Mouse (Mus musculus): ENCODE results near the gene Oxct1. TPM values are rescaled to one million over a fixed set of nuclear protein-coding genes. Genes with fewer than 3 reads are reported as not detected.

Oxct1 gene
- total RNA-seq (2023), result 10 to 100 TPM; 39.1 to 42.3 TPM

GRCm38 (mm10) chr15:4026231-4026773, at the start of gene Oxct1:
Gene Oxct1 (plus strand): TSS chr15:4026383.

GRCm38 (mm10) chr15:3979061-3979848, 46.9 kb upstream of the Oxct1 start, which contains the start of gene Fbxo4:
Gene Fbxo4 (minus strand): TSS chr15:3979573.

GRCm38 (mm10) chr15:3995448-3996266, 30.5 kb upstream of the Oxct1 start, which contains the start of gene AW549877:
Gene AW549877 (minus strand): TSS chr15:3995744.

Other genes starting within 250 kb of the Oxct1 start
- 10 to 100 TPM in 1 of 2 experiments, 1 to 10 TPM in 1; 6.0 to 12.1 TPM for gene Fbxo4, start 46.8 kb upstream of the Oxct1 start, total RNA-seq (2023)
- 10 to 100 TPM; 16.4 to 18.6 TPM for gene AW549877, start 30.6 kb upstream of the Oxct1 start, total RNA-seq (2023)

Measured in neutrophil, adult 83 days (primary cell).